Mouse (Mus musculus): ENCODE measurements around the gene Slc25a13. TPM values are rescaled to one million over a fixed set of nuclear protein-coding genes. Genes with fewer than 3 reads are reported as not detected.

Slc25a13 gene
- polyA plus RNA-seq, 1 experiment from 2014 or later: 11.8 TPM

GRCm38 (mm10) chr6:5993056-5993455 lies 223.9 kb downstream of the Slc25a13 start:
- WGBS: 7% methylated on average over 7 of the region's 7 CpGs
- H3K27ac ChIP-seq (ENCODE audit: low read depth, low read length): no peak overlapping the region
- H3K27me3 ChIP-seq (replicated peaks; ENCODE audit: control insufficient read depth, insufficient read depth, low read length): no peaks in the 10 kb centered on the region
- H3K36me3 ChIP-seq (ENCODE audit: control insufficient read depth, insufficient read depth, low read length): no peaks in the 10 kb centered on the region
- no peak overlapping the region for H3K4me3 ChIP-seq (ENCODE audit: low read depth, low read length)
- no peak overlapping the region for H3K9ac ChIP-seq (ENCODE audit: low read length)
- DNase-seq (ENCODE audit: low spot score) (peak; percentile 85), ATAC-seq (peak; percentile 75)
- H3K4me1 ChIP-seq (ENCODE audit: control insufficient read depth, insufficient read depth, low read length): peaks cover 27% of the 10 kb centered on the region
- H3K4me2 ChIP-seq (ENCODE audit: low read length): peak overlapping the region; percentile 43; the same call in 1 of the 2 replicates
- H3K9me3 ChIP-seq (replicated peaks; ENCODE audit: control insufficient read depth, low read length): no peaks in the 10 kb centered on the region

- DNase-seq (ENCODE audit: low spot score): peak; percentile 88
Measured at GRCm38 (mm10) chr6:5991817-5992755, 224.9 kb downstream of the Slc25a13 start.

GRCm38 (mm10) chr6:5991243-5991642 lies 225.7 kb downstream of the Slc25a13 start:
- 60% methylated on average over 6 of the region's 6 CpGs for WGBS
- DNase-seq (ENCODE audit: low spot score) (peak; percentile 33), ATAC-seq (peak; percentile 35)
- Histone ChIP-seq H3K4me1 (ENCODE audit: control insufficient read depth, insufficient read depth, low read length) (peaks cover 27% of the 10 kb centered on the region), H3K27ac (ENCODE audit: low read depth, low read length) (peak overlapping the region; percentile 81; the same call in 1 of the 2 replicates), H3K4me2 (ENCODE audit: low read length) (peak overlapping the region; percentile 43), H3K9ac (ENCODE audit: low read length) (no peak overlapping the region), H3K9me3 (replicated peaks; ENCODE audit: control insufficient read depth, low read length) (no peaks in the 10 kb centered on the region), H3K27me3 (replicated peaks; ENCODE audit: control insufficient read depth, insufficient read depth, low read length) (no peaks in the 10 kb centered on the region), H3K36me3 (ENCODE audit: control insufficient read depth, insufficient read depth, low read length) (no peaks in the 10 kb centered on the region), H3K4me3 (ENCODE audit: low read depth, low read length) (no peak overlapping the region)

More at GRCm38 (mm10) chr6:5991817-5992755, 224.9 kb downstream of the Slc25a13 start:
- H3K36me3 ChIP-seq (ENCODE audit: control insufficient read depth, insufficient read depth, low read length): no peaks in the 10 kb centered on the region
- H3K4me1 ChIP-seq (ENCODE audit: control insufficient read depth, insufficient read depth, low read length): peaks cover 27% of the 10 kb centered on the region
- no peak overlapping the region for H3K4me3 ChIP-seq (ENCODE audit: low read depth, low read length)
- no peaks in the 10 kb centered on the region for H3K9me3 ChIP-seq (replicated peaks; ENCODE audit: control insufficient read depth, low read length)
- WGBS: 20% methylated on average over 25 of the region's 25 CpGs
- no peak overlapping the region for H3K9ac ChIP-seq (ENCODE audit: low read length)
- peak overlapping the region; percentile 81 for H3K27ac ChIP-seq (ENCODE audit: low read depth, low read length)
- H3K4me2 ChIP-seq (ENCODE audit: low read length): peak overlapping the region; percentile 43
- no peaks in the 10 kb centered on the region for H3K27me3 ChIP-seq (replicated peaks; ENCODE audit: control insufficient read depth, insufficient read depth, low read length)
- peak; percentile 78 for ATAC-seq
